Mouse (Mus musculus) kidney, adult 2 months (tissue): Measurements from ENCODE around the gene Pdzph1.

Source experiments
- CTCF ChIP-seq: fragments of 200-500 bp; conservative IDR thresholded peaks from 2 replicates; pipeline ENCODE4 v1.5.1; 2011; ENCODE audit warnings: low read depth, mild to moderate bottlenecking, control low read depth, low read length, moderate library complexity, mixed read lengths; ENCODE audit not compliant: insufficient read depth, insufficient read length
- POLR2A ChIP-seq: fragments of 200-500 bp; IDR thresholded peaks from one replicate; pipeline ENCODE4 v1.6.1; 2011; ENCODE audit warnings: low read depth, low read length, control low read depth

- 0 out of 2 replicates have a peak, but pooled peaks have one; percentile 28 for TF ChIP-seq CTCF
- no peak for TF ChIP-seq POLR2A
These were observed 72.1 kb downstream of the Pdzph1 start for GRCm38 (mm10) chr17:58919061-58919460.
